Mouse (Mus musculus): ENCODE data around the gene Apoc2.

Apoc2 gene

DNA sequence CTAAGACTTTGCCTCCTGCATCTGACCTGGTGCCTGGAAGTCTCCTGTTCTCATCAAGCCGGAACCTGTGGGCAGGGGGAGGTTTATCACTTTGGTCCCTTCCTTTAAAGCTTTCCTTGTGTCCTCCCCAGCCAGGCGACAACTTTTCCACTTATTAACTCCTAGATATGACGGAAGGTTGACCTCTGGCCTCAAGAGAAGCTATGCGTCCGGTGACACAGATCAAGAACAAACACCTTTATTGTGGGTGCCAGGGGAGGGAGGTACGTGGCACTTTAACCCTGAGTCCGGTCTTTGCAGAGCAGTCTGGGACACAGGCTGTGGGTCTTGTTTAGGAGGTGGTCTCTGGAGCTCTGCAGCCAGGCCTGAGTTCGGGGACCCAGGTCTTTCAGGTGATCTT, at the start of gene Apoc2:
Apoc2 (minus strand) TSS at position 70 of the 400 bp plus-strand sequence.
- DNase-seq = no peak

DNA sequence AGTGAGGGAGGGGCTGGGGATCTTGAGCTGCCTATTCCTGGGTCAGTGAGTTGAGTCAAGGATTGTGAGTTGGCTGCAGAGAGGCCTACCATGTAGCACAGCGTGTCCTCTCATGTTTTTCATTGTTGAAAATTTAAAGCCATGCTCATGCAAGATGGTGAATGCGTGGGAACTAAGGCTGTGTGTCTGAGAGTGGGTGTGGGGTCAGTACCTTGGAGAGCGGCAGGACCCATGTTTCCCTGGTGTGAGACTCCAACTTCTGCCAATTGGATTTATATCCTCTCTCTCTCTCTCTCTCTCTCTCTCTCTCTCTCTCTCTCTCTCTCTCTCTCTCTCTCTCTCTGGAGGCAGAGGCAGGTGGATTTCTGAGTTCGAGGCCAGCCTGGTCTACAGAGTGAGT, 48.8 kb upstream of the Apoc2 start:
- DNase-seq = no peak

DNA sequence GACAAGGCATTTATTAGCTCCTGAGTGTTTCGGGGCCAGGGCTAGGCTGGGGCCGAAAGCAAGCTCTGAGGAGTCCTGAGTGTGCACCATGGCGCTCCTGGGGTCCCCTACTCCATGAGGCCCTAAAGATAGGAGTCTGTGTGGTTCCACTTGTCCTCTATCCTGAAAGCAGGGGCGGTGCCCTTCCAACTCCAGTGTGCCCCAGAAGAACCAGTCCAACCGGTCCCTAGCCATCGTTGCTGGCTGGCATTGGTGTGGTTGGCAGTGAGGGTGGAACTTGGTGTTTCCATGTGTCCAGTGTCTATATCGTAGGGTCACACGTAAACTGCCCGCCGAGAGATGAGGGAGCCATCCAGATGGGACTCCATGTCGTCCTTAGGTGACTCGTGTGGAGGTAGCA, 46.4 kb upstream of the Apoc2 start:
- no peak for DNase-seq

DNA sequence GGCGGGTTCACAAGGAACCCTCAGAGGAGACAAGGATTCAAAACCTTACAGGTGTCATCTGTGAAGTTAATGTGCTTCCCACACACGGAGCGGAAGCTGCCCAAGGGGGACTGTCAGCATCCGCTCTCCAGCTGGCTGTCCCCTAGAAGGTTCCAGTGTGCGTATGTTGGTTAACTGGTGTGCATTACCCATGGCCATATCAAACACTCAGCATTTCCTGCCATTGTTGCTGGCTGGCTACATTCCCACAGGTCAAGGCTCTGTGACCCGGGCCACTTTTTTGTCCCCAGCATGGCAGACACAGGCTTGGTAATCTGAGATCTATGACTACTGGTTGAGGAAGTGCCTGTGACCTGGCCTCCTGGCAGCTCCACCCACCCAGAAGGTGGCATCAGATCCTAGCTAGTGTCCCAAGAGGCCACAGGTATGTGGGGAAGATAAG, 45.0 kb upstream of the Apoc2 start:
- DNase-seq = no peak

DNA sequence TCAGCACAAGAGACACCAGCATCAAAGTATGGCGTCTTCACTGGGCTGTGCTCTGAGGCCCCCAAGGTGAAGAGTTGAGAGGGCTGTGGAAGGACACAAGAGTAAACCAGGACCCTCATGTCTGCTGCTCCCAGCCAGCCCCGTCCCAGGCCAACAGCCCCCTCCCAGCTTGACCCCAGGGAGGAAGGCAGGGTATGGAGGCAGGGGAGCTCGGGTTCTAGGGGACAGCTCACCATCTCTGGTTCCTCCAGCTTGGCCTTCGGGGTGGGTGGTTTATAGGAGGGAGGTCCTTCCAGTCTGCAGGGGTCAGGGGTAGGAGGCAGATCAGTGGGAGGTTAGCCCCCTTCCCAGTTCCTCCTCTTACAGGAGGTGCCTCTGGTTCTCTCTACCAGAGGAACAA, 41.5 kb upstream of the Apoc2 start:
- no peak for DNase-seq

DNA sequence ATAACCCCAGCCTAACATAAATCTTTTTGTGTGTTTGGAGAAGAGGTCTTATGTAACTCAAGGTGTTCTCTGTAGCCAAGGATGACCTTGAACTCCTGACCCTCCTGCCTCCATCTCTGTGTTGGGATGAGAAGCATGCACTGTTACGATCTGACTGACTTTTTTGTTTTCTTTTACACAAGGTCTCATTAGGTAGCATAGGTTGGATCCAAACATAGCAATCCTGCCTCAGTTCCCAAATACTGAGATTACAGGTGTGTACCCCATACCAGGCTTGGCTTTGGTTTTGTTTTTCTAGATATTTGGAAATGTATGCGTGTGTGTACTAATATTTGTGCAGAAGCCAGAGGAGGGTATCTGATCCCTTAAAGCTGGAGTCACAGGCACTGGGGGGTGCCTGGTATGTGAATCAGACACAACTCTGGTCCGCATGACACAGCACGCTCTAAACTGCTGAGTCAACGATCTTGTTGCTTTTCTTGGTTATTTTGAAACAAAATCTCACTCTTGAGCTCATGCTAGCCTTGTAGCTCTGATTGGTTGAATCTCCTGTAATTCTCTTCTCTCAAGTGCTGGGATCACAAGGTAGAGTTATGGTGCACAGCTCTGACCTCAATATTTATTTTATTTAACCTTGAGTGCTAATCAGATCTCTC, 40.7 kb upstream of the Apoc2 start:
- no peak for DNase-seq

DNA sequence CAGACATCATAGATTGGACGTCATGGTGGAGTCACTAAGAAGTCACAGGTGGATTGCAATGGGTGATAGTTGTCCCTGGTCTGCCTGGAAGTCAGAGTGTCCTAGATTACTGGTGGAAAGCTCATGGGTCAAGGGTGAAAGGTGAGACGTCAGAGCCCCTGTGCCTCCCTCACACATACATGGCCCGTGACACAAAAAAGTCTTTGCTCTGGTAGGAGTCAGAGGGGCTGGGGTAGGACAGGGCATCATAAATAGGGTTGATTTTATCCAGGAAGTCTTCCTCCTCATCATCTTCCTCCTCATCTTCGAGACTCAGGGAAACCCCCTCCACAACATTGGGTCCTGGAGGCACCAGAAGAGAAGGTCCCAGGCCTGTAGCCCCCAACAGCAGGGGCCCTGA, 39.6 kb upstream of the Apoc2 start:
- no peak for DNase-seq

DNA sequence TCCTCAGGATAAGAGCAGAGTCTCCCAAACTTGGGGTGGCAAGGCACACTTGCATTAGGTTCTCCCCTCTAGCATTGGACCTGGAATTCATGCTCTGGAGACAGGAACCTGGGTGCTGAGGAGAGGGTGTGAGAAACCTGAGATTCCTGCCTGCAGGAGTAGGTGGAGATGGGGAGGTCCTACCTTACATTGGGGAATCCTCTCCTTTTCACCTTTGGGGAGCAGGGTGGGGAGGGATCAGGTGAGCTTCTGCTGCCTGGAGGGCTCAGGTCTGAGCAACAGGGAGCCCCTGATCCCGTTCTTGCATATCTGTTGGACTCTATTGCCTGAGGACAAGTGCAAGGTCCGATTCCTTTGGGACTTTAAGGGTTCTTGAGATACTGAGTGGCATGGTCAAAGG, 39.1 kb upstream of the Apoc2 start:
- DNase-seq = no peak

DNA sequence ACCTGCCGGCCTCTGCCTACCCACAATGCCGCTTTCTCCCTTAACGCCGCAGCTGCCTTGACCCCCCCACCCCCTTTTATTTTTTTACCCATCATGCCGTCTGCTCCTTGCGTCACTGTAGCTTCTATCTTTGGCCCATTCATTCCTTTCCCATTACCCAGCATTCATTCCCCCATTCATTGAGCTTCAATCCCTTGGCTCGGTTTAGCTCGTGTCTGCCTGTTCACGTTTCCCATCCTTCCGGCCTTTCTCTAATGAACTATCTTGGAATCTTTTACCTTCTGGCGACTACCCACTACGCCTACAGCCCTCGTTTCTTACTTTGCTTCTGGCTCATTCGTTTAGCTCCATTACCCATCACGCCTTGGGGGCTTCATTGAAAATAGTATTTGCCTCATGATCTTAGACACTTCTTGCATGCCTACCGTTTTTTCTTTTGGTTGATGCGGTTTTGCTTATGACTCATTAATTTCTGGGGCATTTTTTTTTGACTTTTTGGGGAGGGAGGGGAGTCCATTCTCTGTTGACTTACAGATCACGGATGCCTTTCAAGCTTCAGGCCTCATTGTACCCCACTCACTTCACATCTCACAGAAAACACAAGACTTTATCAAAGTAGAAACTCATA, 38.4 kb upstream of the Apoc2 start:
- DNase-seq = no peak

DNA sequence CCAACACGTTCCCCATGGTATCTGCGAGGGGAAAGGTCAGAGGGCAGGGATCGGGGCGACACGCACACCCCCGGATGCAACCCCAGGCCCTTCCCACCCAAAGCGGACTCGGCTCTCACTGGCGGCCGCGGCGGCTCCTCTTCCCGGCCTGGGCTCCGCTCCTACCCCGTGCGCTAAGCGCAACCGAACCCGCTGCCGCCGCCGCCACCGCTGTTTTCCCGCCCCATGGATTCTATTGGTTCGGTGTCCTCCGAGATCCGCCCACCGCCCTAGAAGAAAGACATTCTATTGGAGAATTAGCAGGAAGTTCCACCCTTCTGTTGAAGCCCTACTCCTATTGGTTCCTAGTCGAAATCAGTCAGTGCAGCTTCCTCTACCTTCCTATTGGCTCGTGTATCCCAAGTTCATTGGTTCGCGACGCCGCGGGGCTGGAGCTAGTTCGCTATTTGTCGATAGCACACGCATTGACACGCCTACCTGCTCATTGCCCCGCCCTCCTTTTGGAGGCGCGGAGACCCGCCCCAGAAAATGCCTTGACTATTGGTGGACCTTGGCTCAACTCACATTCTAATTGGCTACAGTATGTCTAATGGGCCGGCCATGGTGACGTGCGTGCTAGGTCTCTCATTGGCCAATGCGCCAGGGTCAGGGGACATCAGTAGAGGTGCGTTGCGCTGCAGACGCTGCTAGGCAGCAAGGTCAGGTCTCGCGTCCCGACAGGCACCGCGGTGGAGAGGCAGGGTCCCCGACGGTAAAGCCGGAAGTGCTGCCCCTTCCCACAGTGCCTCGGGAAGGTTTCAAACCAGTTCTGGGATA, 37.7 kb upstream of the Apoc2 start, which contains the start of gene Tomm40:
Tomm40 (minus strand) TSS at position 200 of the 816 bp plus-strand sequence.
- peak; percentile 98 to 100 for DNase-seq

DNA sequence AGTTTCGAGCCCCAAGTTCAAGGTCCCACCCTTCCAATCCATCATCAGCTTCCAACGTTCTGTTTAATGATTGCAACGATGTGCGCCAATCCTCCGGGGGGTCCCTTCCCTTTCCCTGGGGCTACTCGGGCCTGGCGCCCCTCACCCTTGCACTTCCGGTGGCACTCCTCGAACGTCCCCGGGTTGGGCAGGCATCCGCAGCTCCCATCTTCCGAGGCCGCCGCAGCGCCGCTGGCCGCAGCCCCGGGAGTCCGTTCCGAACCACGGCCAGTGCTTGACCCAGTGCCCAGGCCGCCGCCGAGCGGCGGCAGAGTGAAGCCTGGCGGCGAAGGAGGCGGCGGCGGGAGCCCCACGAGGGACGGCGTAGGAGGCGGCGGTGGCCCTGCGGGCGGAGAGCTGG, 37.1 kb upstream of the Apoc2 start:
- DNase-seq = no peak

DNA sequence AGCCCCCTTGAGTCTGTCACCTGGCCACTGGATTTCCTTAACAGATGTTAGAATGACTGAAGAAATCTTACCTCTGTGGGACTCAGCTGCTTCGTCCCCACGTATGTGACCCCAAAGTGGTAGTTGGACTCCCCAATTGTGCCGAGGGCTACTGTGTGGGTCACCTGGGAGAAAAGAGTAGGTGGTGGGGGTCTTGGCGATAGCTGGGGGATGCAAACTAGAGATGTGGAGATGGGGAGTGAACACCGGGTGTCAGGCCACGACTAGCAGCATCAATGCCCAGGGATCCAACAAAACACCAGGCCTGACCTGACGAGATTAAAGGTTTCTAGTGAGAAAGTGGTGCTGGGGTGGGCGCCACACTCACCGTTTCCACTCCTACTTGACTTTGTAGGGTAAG, 35.9 kb upstream of the Apoc2 start:
- DNase-seq = no peak

DNA sequence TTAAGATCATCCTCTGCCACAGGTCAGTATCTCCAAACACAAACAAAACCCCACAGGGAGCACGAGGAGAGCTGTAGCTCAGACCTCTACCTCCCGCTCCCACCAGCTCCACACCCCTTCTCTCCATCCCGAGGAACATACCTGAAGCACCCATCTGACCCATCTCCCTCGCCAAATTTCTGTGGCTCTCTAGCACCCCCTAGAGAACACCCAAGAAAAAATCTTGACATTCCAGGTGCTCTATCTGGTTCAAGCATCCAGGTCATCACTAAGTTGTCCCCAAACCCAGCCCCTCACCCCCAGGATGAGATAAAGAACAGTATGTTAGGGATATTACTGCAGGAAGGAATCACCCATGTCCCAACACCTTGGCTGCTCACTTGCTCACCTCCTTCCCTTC, 35.5 kb upstream of the Apoc2 start:
- no peak for DNase-seq

DNA sequence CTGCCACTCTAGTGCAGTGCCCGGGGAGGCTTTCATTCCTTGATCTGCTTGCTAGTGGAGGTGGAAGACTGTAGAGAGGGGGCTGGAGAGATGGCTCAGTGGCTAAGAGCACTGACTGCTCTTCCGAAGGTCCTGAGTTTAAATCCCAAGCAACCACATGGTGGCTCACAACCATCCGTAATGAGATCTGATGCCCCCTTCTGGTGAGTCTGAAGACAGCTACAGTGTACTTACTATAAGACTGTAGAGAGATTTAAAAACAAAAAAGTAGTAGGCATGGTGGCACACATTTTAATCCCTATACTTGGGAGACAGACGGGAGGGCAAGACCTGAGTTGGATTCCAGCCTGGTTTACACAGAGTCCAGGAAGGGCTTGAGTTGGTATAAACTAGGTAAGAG, 34.7 kb upstream of the Apoc2 start:
- no peak for DNase-seq

DNA sequence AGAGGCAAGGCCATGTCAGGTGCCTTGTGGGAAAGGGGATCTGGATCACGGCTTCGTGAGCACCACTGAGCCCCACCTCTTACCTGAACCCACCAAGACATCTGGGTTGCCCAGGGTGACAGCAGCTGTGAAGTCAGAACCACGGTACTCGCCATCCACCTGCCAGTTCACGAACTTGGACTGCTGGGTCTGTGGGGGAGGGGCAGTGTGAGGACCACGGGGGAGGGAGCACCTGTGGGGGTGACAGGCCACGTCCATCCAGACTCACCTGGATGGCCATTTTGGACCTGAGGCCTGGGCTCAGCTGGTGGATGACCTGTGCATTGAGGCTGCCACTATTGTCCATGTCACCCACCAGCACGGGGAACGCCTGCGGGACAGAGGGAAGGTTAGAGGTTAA, 32.9 kb upstream of the Apoc2 start:
- no peak for DNase-seq

DNA sequence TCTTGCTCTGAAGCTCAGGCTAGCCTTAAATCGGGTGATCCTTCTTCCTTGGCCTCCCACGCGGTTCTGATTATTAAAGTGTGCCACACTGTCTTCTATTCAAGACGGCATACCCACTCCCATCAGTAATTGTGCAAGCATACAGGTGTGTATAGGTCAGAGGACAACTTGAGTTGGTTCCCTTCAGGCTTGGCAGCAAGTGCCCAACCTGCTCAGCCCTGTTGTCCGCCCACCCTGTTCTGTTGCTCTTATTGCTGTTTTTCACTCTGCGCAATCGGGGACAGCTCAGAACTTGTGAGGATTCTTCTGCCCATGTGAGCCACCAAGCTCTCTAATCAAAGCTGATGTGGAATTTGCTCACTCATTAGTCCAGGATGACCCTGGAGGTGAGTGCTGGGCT, 27.5 kb upstream of the Apoc2 start:
- no peak for DNase-seq

DNA sequence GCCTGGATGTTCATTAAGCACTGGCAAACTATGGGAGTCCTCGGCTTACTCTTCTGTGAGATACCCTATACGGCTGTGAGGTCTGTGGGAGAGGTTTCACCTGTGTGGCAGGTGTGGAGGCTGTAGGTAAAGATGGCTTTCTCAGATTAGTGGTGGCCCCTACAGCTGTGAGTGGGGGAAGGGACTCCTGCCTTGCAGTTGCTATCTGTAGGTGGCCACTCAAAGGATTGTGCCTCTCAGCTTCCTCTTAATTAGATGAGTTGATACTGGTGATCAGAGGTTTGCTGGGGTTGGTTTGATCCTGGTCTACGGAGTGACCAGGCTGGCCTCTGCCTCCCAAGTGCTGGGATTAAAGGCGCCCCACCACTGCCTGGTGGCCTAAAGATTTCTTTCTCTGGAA, 26.7 kb upstream of the Apoc2 start:
- DNase-seq = no peak

DNA sequence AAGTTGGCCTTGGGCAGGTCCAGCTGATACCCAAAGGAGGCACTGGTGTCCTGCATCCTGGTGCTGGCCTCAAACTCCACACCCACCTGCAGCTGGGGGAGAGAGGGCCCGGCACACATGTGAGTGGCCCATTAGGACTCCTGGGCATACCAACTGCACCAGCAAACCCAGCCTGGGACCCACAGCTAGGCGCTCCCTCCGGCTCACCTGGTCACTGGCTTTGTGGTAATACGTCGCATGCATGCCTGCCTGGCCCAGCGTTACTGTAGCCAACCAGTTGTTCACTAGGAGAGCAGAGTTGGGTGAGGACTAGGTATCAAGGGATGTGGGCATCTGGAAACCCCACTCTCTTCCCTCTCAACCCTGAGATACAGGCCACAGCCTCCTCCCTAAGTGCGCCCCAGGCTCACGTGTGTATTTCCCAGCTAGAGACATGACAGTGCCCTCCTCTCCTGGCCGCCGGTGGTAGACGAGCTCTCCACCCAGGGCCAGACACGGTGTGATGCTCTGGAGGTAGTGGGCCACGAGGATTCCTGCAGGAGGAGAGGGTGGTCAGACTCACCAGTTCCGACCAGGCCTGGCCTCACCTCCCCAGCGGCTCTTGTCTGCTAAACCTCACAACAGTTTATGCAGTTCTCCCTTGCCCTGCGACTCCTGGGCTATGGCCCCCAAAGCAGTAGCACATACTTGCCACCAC, 25.3 kb upstream of the Apoc2 start:
- DNase-seq = no peak

DNA sequence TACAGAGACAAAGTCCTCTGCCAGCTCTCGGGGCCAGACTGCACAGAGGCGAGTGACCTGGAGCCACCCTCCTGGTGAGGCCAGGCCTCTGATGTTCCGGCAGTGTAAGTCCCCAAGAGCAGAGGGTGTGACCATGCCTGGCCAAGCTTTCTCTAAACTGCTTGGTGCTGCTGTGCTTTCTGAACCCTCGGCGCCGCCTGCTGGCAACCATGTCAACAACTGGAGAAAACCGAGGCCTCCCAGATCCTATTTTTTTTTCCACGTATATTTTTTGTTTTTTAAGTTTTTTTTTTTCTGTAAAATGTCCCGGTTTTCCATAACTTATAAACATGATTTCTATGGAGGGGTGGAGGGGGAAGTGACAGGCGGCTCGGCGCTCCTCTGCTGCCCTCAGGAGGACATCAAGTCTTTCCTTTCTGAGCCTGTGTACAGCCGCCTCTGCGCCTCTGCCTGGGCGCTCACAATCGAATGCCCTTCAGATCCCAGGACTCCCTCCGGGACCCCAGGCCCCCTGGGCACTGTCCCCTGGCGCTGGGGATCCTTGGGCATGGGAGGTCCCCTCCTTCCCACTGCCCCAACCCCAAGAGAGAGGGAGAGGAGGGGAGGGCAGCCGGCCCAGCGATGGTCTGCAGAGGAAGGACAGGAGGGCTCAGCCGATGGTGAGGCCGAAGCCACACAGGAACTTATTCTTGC, 23.5 kb upstream of the Apoc2 start:
- no peak for DNase-seq

DNA sequence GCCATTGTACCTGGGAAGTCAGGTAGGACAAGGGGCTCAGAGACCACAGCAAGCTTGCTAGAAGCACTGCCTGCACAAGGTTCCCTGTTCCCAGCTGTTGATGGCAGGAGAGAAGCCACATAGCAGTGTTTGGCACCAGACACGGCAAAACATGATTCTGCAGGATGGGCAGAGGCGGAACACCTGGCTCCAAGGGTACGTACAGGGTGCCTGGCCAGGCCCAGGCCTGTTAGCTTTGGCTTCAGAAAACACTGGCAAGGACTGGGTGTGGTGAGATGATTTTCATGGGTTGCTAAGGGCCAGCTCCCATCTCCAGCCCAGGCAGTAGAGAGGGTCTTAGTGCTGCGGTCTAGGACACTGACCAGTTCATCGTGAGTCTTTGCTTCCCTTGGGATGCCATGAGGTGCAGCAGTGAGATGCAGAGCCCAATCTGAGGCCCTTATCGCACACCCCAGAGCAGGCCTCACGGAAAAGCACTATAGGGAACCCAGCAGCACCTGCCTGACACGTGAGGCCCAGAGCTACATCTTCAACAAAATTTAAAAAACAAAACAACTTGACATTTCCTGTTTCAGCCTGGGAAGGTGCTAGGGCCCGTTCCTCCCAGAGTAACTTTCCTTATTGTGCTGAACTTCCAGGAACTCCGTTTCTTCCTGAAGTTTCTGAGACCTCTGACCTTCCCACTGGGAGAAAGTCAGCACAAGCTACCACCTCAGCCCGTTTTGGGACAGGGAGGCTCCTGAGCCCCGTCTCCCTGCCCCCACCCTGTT, 22.7 kb upstream of the Apoc2 start:
- no peak for DNase-seq

DNA sequence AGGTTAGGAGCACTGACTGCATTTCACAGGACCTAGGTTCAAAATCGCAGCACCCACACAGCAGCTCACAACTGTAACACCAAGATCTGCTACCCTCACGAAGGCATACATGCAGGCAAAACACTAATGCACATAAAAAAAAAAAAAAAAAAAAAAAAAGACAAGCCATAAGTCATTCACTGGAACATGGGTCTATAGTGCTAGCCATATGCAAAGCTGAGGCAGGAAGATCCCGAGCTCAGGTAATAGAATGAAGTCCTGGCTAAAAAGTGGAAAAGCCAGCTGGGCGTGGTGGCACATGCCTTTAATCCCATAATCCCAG, 22.0 kb upstream of the Apoc2 start:
- DNase-seq = no peak
